Mouse (Mus musculus) spleen, adult 2 months (tissue): ENCODE results near the gene Snrpa.

Experiments used
- CTCF ChIP-seq: fragments of 200-500 bp; IDR thresholded peaks from 2 replicates; pipeline ENCODE4 v1.5.1; 2011; ENCODE audit warnings: mild to moderate bottlenecking, inconsistent platforms; ENCODE audit not compliant: insufficient read depth, insufficient read length, insufficient replicate concordance; ENCODE audit errors: extremely low read depth
- POLR2A ChIP-seq: fragments of 200-500 bp; IDR thresholded peaks from 2 replicates; pipeline ENCODE4 v1.6.1; 2011; ENCODE audit warnings: low read depth, low read length, inconsistent platforms

DNA sequence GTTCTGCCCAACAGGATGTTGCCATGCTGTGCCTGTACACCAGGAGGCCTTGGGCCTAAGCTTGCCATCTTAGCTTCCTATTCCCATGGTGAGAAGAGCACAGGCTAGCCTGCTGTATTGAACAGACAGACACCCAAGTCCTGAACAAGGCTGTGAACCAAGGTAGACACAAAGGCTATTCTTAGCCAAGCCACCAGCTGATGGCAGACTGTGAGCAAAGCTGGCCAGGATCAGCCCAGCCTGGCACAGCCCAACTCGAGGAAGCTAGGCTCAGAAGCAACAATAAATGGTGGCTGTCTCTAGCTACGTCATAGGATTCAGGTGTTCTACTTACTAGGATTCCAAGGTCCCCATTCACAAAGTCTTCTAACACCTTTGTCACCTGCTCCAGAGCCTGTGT, 16.6 kb upstream of the Snrpa start:
- TF ChIP-seq POLR2A: no peak
- TF ChIP-seq CTCF: no peak
